9 mouse cellular contexts compared by ENCODE assay signal in genomic region chr5:100750617-100751255, GRCm38 (mm10). TPM values are rescaled to one million over a fixed set of nuclear protein-coding genes. Genes with fewer than 3 reads are reported as not detected.
DNase-seq lines count a peak whose midpoint lies in the region; ATAC-seq lines count a peak whose summit lies in the region.
"Had no signal": no experiment of that assay in that cellular context is flagged by ENCODE, and none has a peak within 500 bp of the region (broad histone marks: within the 10 kb centered on the region; RNA-seq: fewer than 3 reads in every experiment).

No protein-coding gene starts in this region.

- no peak overlapping the region for H3K27ac ChIP-seq in kidney, embryonic 15.5 days
- no peak overlapping the region for H3K27ac ChIP-seq in forebrain, embryonic 10.5 days

- DNase-seq in lung, adult 18-20 months: peak; percentile 7 to 9
- DNase-seq in lung, postnatal 14 days: no peak
- peak; percentile 54 for DNase-seq in adrenal gland, adult 2 months
- peak; percentile 50 to 51 for DNase-seq in spleen, postnatal 36 days (ENCODE audit: low spot score in 2 of 2)
- no peak for DNase-seq in forebrain, embryonic 10.5 days (ENCODE audit: extremely low spot score, low spot score)
- DNase-seq in cerebellum, postnatal 14 days: no peak
- DNase-seq: right cerebral cortex, adult 18-20 months had no signal

- WGBS in kidney, embryonic 15.5 days: 75% methylated on average over 10 of the region's 10 CpGs
- WGBS in forebrain, embryonic 10.5 days: 86% methylated on average over 10 of the region's 10 CpGs

- no peaks in the 10 kb centered on the region for H3K4me1 ChIP-seq in kidney, embryonic 15.5 days
- no peaks in the 10 kb centered on the region; the same call in 1 of the 2 replicates for H3K4me1 ChIP-seq in forebrain, embryonic 10.5 days

- ATAC-seq in hematopoietic stem cell, adult 5-6 weeks (replicated peaks in 1 of 2; ENCODE audit: insufficient read depth in 1 of 2, low FRiP score in 2 of 2, low TSS enrichment in 1 of 2, low read depth in 1 of 2, poor library complexity in 2 of 2, severe bottlenecking in 2 of 2): peak; percentile 96 to 97
- ATAC-seq in kidney, embryonic 15.5 days (replicated peaks; ENCODE audit: low FRiP score): no peak

- H3K9ac ChIP-seq in kidney, embryonic 15.5 days: no peak overlapping the region

- H3K4me2 ChIP-seq in kidney, embryonic 15.5 days: no peak overlapping the region

- H3K27me3 ChIP-seq in kidney, embryonic 15.5 days: no peaks in the 10 kb centered on the region
- no peaks in the 10 kb centered on the region for H3K27me3 ChIP-seq in forebrain, embryonic 10.5 days (ENCODE audit: poor library complexity, severe bottlenecking)

- H3K9me3 ChIP-seq in kidney, embryonic 15.5 days (replicated peaks): no peaks in the 10 kb centered on the region
- no peaks in the 10 kb centered on the region for H3K9me3 ChIP-seq in forebrain, embryonic 10.5 days

- H3K36me3 ChIP-seq in kidney, embryonic 15.5 days: no peaks in the 10 kb centered on the region
- no peaks in the 10 kb centered on the region for H3K36me3 ChIP-seq in forebrain, embryonic 10.5 days (replicated peaks)

- H3K4me3 ChIP-seq in kidney, embryonic 15.5 days (replicated peaks): no peak overlapping the region
- H3K4me3 ChIP-seq in forebrain, embryonic 10.5 days: no peak overlapping the region

RNA-seq across cellular contexts. Expression of gene Hpse, which starts 31.2 kb away (rescaled TPM):
- total RNA-seq in adrenal gland, adult 2 months (2021): under 1 TPM; 0.72 to 0.97 TPM
- 0.57 and 0.87 TPM in 2 replicates for polyA plus RNA-seq in adrenal gland, adult 2 months (2012; rRNA removed)
- 7.1 and 7.9 TPM in 2 replicates for total RNA-seq in hematopoietic stem cell, adult 5-6 weeks (2017)
- 3.3 and 4.2 TPM in 2 replicates for polyA plus RNA-seq in kidney, embryonic 15.5 days (2015; fragmentation: Nextera tagmentation; extraction: Ambion mirVana)
- polyA plus RNA-seq in forebrain, embryonic 10.5 days (2016; fragmentation: Nextera tagmentation; extraction: Ambion mirVana): 0.59 and 0.79 TPM in 2 replicates

RNA-seq across cellular contexts. Expression of gene Helq, which starts 47.7 kb away (rescaled TPM):
- 10 to 100 TPM in 1 of 2 experiments, 1 to 10 TPM in 1; 6.7 to 10.4 TPM for total RNA-seq in adrenal gland, adult 2 months (2021)
- 2.7 and 4.0 TPM in 2 replicates for polyA plus RNA-seq in adrenal gland, adult 2 months (2012; rRNA removed)
- total RNA-seq in hematopoietic stem cell, adult 5-6 weeks (2017): 20.6 and 29.9 TPM in 2 replicates
- polyA plus RNA-seq in kidney, embryonic 15.5 days (2015; fragmentation: Nextera tagmentation; extraction: Ambion mirVana): 14.2 and 15.4 TPM in 2 replicates
- polyA plus RNA-seq in forebrain, embryonic 10.5 days (2016; fragmentation: Nextera tagmentation; extraction: Ambion mirVana): 26.0 and 26.7 TPM in 2 replicates

RNA-seq across cellular contexts. Expression of gene Mrps18c, which starts 47.7 kb away (rescaled TPM):
- total RNA-seq in adrenal gland, adult 2 months (2021): 10 to 100 TPM; 86.0 to 97.4 TPM
- 5.2 and 5.4 TPM in 2 replicates for polyA plus RNA-seq in adrenal gland, adult 2 months (2012; rRNA removed)
- total RNA-seq in hematopoietic stem cell, adult 5-6 weeks (2017): 78.1 and 114 TPM in 2 replicates
- polyA plus RNA-seq in kidney, embryonic 15.5 days (2015; fragmentation: Nextera tagmentation; extraction: Ambion mirVana): 164 and 177 TPM in 2 replicates
- 202 and 217 TPM in 2 replicates for polyA plus RNA-seq in forebrain, embryonic 10.5 days (2016; fragmentation: Nextera tagmentation; extraction: Ambion mirVana)

Comparison
In these comparisons a context has a peak if more than half of its experiments do, and no peak if none do; other contexts are left out.
1. DNase-seq: peak in lung, adult 18-20 months (2 of 2), adrenal gland, adult 2 months (single experiment) and spleen, postnatal 36 days (2 of 2); none in lung, postnatal 14 days (single experiment), forebrain, embryonic 10.5 days (single experiment) and cerebellum, postnatal 14 days (0 of 2).
2. RNA of gene Mrps18c, which starts 47.7 kb away (polyA plus RNA-seq): 202 to 217 TPM in forebrain, embryonic 10.5 days and 164 to 177 TPM in kidney, embryonic 15.5 days; 5.2 to 5.4 TPM in adrenal gland, adult 2 months; every median in the first group is over 10 times any median in the second.